Mouse (Mus musculus) hindbrain, embryonic 16.5 days (tissue): ENCODE measurements around the gene Alk. TPM values are rescaled to one million over a fixed set of nuclear protein-coding genes. Genes with fewer than 3 reads are reported as not detected.
A peak's percentile ranks its signal among the peaks of the same experiment; 100 is the strongest.
"Not testable (repeated sequence)": the region's sequence is repeated elsewhere in the genome, so short reads cannot be mapped to it uniquely, and the experiment has no call there.

Experiments
- ATAC-seq: fragments of 200-750 bp; cut with Nextera tagmentation; 2 replicates; pipeline ENCODE4 v1.8.0; 2017; ENCODE audit warnings: moderate TSS enrichment, moderate library complexity
- H3K27ac ChIP-seq: fragments of 300-500 bp; sonication (generic); 2 replicates; pipeline ENCODE4 v1.5.1; 2014; ENCODE audit warnings: low read depth, mild to moderate bottlenecking, control low read depth, low read length, moderate library complexity
- H3K27me3 ChIP-seq: fragments of 300-500 bp; sonication (generic); replicated peaks from 2 replicates; pipeline ENCODE4 v1.6.1; 2014; ENCODE audit warnings: low read length; ENCODE audit not compliant: control insufficient read depth, insufficient read depth
- H3K36me3 ChIP-seq: fragments of 300-500 bp; sonication (generic); 2 replicates; pipeline ENCODE4 v1.6.1; 2014; ENCODE audit warnings: mild to moderate bottlenecking, low read length, moderate library complexity, mixed read lengths; ENCODE audit not compliant: control insufficient read depth, insufficient read depth
- H3K4me1 ChIP-seq: fragments of 300-500 bp; sonication (generic); 2 replicates; pipeline ENCODE4 v1.6.1; 2014; ENCODE audit warnings: low read depth, low read length; ENCODE audit not compliant: control insufficient read depth, insufficient read depth
- H3K4me2 ChIP-seq: fragments of 300-500 bp; sonication (generic); 2 replicates; pipeline ENCODE4 v1.6.1; 2014; ENCODE audit warnings: mild to moderate bottlenecking, low read length, control low read depth, moderate library complexity
- H3K4me3 ChIP-seq: fragments of 300-500 bp; sonication (generic); 2 replicates; pipeline ENCODE4 v1.5.1; 2014; ENCODE audit warnings: mild to moderate bottlenecking, low read length, control low read depth, moderate library complexity
- H3K9ac ChIP-seq: fragments of 300-500 bp; sonication (generic); 2 replicates; pipeline ENCODE4 v1.6.1; 2014; ENCODE audit warnings: low read depth, mild to moderate bottlenecking, control low read depth, low read length, moderate library complexity
- H3K9me3 ChIP-seq: fragments of 300-500 bp; sonication (generic); 2 replicates; pipeline ENCODE4 v1.6.1; 2014; ENCODE audit warnings: mild to moderate bottlenecking, low read length, moderate library complexity; ENCODE audit not compliant: control insufficient read depth
- WGBS: fragments of 180-500 bp; shearing (Covaris S2); extraction: QIAGEN DNeasy Blood & Tissue Kit; methylation state at CpG from one replicate; pipeline ENCODE4 v1.1.7; 2014; 5-methylcytosine and 5-hydroxymethylcytosine counted together
- polyA plus RNA-seq: library from polyadenylated mRNA; unstranded; fragments of >200 nt; fragmentation: Nextera tagmentation; extraction: Ambion mirVana; gene quantifications from 2 replicates; pipeline ENCODE4 v1.2.1, GENCODE M21; 2015

The Alk gene
- polyA plus RNA-seq, 1 experiment from 2014 or later = 6.4 TPM

DNA sequence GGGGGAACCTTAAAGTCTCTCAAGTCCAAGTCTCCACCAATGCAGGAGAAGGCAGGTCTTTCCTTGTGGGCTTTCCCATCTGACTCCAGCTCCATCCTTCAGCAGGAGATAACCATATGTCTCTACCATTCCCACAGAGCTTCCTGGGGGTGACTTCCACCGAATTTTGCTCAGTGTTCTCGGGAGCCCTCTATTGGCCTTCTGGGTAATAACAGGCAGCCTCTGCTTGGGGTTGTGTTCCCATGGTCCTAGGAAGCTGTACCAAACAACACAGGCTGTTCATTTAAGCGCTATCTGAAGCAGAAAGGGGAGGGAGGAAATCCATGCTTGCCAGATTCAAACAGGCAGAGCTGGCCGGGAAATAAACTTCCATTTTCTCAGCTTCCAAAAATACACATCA lies 82.0 kb downstream of the Alk start:
- Histone ChIP-seq H3K4me2 (no peak overlapping the region), H3K27ac (no peak overlapping the region), H3K9me3 (no peaks in the 10 kb centered on the region), H3K36me3 (no peaks in the 10 kb centered on the region), H3K4me3 (no peak overlapping the region), H3K27me3 (no peaks in the 10 kb centered on the region), H3K9ac (no peak overlapping the region), H3K4me1 (no peaks in the 10 kb centered on the region)
- 17% methylated on average over 4 of the region's 4 CpGs for WGBS
- peak; percentile 65 for ATAC-seq

DNA sequence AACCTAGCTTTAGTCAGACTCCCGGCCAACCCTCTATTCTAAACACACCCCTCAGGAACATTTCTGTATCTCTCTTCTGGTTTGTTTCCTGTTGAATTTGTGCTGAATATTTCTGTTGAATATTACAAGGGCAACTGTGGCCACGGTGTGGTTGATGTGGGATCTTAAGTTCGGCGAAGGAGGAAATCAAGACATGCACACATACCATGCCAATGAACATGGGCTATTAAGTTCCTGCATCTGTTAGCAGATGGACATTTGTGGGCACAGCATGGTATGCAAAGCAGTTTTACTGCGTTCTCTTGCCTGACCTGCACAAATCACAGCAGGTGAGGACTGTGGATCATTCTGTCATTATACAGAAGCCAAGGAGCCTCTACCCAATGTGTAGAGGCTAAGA lies 83.1 kb downstream of the Alk start:
- Histone ChIP-seq H3K27me3 (no peaks in the 10 kb centered on the region), H3K27ac (no peak overlapping the region), H3K4me2 (no peak overlapping the region), H3K4me1 (no peaks in the 10 kb centered on the region), H3K9me3 (no peaks in the 10 kb centered on the region), H3K4me3 (no peak overlapping the region), H3K9ac (no peak overlapping the region), H3K36me3 (no peaks in the 10 kb centered on the region)
- 81% methylated on average over 5 of the region's 5 CpGs for WGBS
- peak; percentile 45; the same call in 1 of the 2 replicates for ATAC-seq

DNA sequence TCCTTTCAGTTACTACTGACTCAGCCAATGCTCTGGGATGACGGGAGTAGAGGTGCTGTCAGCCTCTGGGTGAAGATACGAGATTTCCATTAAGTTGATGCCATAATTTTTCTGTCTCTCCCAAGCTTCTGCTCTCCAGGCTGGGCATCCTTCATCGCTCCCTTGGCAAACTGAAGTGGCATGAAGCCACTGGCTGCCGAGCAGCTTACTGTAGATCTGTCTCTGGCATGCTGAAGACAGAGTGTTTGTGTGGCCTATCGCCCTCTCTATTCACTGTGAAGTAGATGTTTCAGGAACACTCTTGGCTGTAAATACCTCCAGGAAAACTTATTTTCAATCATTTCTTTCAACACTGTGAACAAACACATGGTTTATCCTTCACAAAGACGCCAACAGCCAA lies 93.7 kb downstream of the Alk start:
- ATAC-seq = no peak
- Histone ChIP-seq H3K36me3 (no peaks in the 10 kb centered on the region), H3K9ac (no peak overlapping the region), H3K4me3 (no peak overlapping the region), H3K4me2 (no peak overlapping the region), H3K27me3 (no peaks in the 10 kb centered on the region), H3K9me3 (no peaks in the 10 kb centered on the region), H3K27ac (no peak overlapping the region), H3K4me1 (no peaks in the 10 kb centered on the region)
- WGBS = 79% methylated on average over 6 of the region's 6 CpGs

DNA sequence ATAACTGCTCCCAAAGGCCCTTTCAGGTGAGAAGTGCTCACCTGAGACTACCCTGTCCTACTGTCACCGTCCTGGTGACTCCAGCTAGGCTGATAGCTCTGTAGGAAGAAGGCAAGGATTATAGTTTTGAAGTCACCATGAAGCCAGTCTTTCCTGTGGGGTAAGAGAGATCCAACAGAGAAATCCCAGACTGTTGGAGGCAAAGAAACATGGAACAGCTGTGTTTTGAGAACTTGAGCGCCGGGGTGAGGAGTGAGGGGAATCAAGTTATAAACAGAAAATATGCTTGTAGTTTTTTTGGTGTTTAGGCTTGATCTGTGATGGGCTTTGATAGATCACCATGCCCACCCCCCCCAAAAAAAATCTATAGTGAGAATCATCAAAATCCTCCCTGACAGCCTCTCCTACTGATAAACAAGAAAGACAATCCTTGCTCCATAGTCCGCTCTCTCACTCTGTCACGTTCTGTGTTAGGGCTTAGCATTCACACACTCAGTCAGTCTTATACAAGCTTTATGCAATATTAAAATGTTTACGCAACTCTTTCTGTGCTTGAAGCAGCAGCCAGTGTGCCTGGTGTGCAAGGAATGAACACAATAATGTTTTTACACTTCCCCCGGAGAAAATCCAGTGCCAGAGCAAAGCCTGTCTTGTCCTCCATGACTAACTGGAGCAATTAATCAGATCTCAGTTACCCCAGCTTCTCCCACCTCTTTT lies 95.6 kb downstream of the Alk start:
- no peak overlapping the region for H3K4me2 ChIP-seq
- no peak for ATAC-seq
- H3K36me3 ChIP-seq = no peaks in the 10 kb centered on the region
- H3K9me3 ChIP-seq = no peaks in the 10 kb centered on the region
- H3K9ac ChIP-seq = no peak overlapping the region
- H3K27ac ChIP-seq = no peak overlapping the region
- peaks cover 6% of the 10 kb centered on the region for H3K4me1 ChIP-seq
- H3K27me3 ChIP-seq = no peaks in the 10 kb centered on the region
- WGBS = 80% methylated on average over 7 of the region's 7 CpGs
- no peak overlapping the region for H3K4me3 ChIP-seq

DNA sequence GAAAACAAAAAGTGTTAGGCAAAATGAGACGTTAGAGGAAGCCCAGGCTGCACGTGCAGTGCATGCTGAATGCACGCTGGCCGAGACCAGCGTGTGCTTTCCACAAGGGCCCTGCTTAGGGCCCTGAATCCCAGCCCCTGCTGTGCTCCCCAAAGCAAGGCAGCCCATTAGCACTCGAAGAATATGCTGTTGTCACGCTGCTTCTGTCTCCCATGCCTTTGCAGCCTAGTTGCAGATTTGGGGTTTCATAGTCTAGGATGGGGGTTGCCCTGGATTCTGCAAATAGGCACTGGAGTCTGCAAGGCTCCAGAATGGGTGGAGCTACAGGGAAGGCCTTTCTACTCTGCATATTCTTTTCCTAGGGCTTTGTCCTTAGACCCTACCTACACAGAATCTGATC lies 99.2 kb downstream of the Alk start:
- H3K36me3 ChIP-seq = no peaks in the 10 kb centered on the region
- no peak overlapping the region for H3K4me3 ChIP-seq
- WGBS = 17% methylated on average over 7 of the region's 7 CpGs
- no peaks in the 10 kb centered on the region for H3K9me3 ChIP-seq
- peaks cover 6% of the 10 kb centered on the region for H3K4me1 ChIP-seq
- no peak overlapping the region for H3K9ac ChIP-seq
- ATAC-seq = peak; percentile 92
- no peak overlapping the region for H3K4me2 ChIP-seq
- H3K27me3 ChIP-seq = no peaks in the 10 kb centered on the region
- peak overlapping the region; percentile 21 for H3K27ac ChIP-seq

DNA sequence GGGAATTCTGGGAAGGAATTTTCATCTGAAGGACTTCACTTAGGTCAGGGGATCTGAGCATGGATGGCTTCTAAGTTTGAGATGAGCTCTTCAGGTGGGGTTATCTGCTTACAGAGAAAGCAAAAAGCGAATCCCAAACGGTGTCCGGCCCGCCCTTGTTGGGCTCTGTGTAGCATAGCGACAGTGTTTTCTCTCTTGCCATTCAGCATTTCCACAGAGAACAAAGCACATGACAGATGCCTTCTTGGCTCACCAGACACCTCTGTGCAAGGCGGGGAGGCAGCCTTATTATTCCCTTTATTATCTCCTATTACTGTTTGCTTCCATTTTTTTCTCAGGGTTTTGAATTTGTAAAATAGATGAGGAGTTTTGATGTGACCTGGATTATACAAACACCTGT lies 99.8 kb downstream of the Alk start:
- H3K9ac ChIP-seq = no peak overlapping the region
- ATAC-seq = peak; percentile 71; the same call in 1 of the 2 replicates
- no peaks in the 10 kb centered on the region for H3K36me3 ChIP-seq
- no peak overlapping the region for H3K4me3 ChIP-seq
- no peak overlapping the region for H3K27ac ChIP-seq
- no peaks in the 10 kb centered on the region for H3K9me3 ChIP-seq
- no peak overlapping the region for H3K4me2 ChIP-seq
- H3K4me1 ChIP-seq = peaks cover 6% of the 10 kb centered on the region
- H3K27me3 ChIP-seq = no peaks in the 10 kb centered on the region
- 30% methylated on average over 6 of the region's 6 CpGs for WGBS

DNA sequence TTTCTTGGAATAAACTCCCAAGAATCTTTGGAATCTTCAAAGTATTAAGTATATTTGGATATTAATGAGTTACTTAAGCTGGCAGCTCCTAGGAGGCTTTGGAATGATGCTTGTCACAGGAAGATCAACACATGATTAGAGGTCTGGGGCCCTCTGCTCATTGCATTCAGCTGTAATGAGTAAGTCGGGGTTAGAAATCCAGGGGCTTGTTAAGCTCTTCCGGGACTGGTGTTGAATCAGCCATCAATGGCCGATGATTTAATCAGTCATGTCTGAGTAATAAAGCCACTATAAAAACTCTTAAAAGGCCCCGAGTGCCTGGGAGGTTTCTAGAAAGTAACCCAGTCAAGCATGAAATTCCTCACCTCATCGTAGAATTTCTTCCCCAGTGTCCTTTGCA lies 109.0 kb downstream of the Alk start:
- no peak for ATAC-seq
- Histone ChIP-seq H3K4me2 (no peak overlapping the region), H3K4me3 (no peak overlapping the region), H3K9me3 (no peaks in the 10 kb centered on the region), H3K4me1 (no peaks in the 10 kb centered on the region; the same call in 1 of the 2 replicates), H3K27ac (no peak overlapping the region), H3K9ac (no peak overlapping the region), H3K27me3 (no peaks in the 10 kb centered on the region), H3K36me3 (no peaks in the 10 kb centered on the region)
- whole genome bisulfite sequencing = 59% methylated on average over 5 of the region's 5 CpGs

DNA sequence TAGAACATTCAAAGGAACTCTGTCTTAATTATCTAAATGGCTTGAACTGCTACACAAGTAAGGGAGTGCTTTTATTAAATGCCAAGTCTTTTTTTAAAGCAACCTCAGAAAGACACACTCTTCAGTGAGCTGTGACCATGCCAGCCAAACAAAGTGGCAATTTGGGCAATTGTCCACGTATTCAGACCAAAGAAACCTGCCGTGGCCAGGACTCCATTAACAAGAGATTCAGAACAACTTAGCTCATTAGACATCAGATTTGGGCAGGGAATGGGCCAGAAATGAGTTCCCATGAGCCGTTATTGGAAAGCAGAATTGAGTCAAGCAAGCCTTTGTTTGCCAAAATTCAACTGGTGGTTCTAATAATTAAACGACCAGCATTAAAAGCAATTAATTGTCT lies 118.8 kb downstream of the Alk start:
- 60% methylated on average over 4 of the region's 4 CpGs for WGBS
- Histone ChIP-seq H3K36me3 (no peaks in the 10 kb centered on the region), H3K27ac (no peak overlapping the region), H3K4me1 (no peaks in the 10 kb centered on the region; the same call in 1 of the 2 replicates), H3K27me3 (no peaks in the 10 kb centered on the region), H3K9ac (no peak overlapping the region), H3K4me3 (no peak overlapping the region), H3K4me2 (no peak overlapping the region), H3K9me3 (no peaks in the 10 kb centered on the region)
- ATAC-seq = no peak

DNA sequence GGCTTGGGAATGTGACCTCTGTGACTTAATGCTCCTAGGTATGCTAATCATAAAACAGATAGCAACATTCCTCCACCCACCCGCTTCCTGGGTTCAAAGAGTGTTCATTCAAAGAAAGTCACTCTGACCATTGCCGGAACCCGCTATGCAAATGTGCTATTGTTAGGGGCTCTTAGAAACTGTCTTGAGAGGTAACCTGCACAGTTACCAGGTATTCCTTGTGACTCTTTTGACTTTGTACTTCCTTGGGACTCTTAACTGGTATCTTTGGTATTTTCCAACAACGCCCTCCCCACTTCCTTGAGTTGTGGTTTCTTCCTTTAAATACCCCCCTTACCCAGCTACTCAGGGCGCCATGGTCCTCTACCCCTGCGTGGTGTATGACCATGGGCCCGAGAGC lies 125.2 kb downstream of the Alk start:
- H3K9ac ChIP-seq, H3K9me3 ChIP-seq, H3K27ac ChIP-seq, H3K27me3 ChIP-seq, H3K4me1 ChIP-seq, ATAC-seq, H3K36me3 ChIP-seq, H3K4me2 ChIP-seq, H3K4me3 ChIP-seq: not testable (repeated sequence)
- 95% methylated on average over 7 of the region's 7 CpGs for WGBS
